Mouse (Mus musculus): ENCODE results near the gene Pik3c2g. TPM values are rescaled to one million over a fixed set of nuclear protein-coding genes. Genes with fewer than 3 reads are reported as not detected.

Gene Pik3c2g
- total RNA-seq (2023), result not detected

DNA sequence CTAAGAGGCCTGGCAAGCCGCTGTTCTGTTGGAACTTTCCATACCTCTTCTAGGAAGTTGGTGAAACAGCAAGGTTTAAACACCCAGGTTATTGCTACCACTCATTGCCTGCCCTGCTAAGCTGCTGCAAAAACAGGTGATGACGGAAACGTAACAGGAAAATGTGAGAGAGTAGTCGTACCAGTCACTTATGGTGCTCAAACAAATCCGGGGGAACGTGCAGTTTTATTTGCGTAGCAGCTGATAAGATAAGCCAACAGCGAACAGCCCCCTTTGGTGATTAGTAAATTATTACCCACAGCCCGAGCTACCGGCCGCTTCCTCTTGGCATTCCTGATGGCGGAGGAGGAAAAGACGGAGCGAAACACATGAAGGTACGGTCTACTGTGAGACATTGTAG is at the start of gene Pik3c2g:
Gene Pik3c2g (plus strand): TSS at position 330 of the 400 bp plus-strand sequence.

Other genes starting within 250 kb of the Pik3c2g start
- gene Rergl, start 85.2 kb upstream of the Pik3c2g start, total RNA-seq (2023), result not detected

Data from T-cell, adult 66 days (primary cell).